Mouse (Mus musculus) heart, postnatal 14 days (tissue): Measurements from ENCODE around the gene Actr1a. TPM values are rescaled to one million over a fixed set of nuclear protein-coding genes. Genes with fewer than 3 reads are reported as not detected.

Experiments used
- DNase-seq, 2 experiments: peaks; one replicate each; pipeline ENCODE4 v3.0.0; 2021 to 2022
- intact Hi-C: fragments of 180-260 bp; cut with DNase I; formaldehyde crosslinking; loops from one replicate; pipeline ENCODE4 v1.15.1; 2025
- total RNA-seq, 2 experiments: library from RNA; stranded (reverse); gene quantifications; 2 replicates each; pipeline ENCODE4 v1.2.3; 2021

The Actr1a gene
- total RNA-seq, 2 experiments from 2014 or later, result 104 to 108 TPM

DNA sequence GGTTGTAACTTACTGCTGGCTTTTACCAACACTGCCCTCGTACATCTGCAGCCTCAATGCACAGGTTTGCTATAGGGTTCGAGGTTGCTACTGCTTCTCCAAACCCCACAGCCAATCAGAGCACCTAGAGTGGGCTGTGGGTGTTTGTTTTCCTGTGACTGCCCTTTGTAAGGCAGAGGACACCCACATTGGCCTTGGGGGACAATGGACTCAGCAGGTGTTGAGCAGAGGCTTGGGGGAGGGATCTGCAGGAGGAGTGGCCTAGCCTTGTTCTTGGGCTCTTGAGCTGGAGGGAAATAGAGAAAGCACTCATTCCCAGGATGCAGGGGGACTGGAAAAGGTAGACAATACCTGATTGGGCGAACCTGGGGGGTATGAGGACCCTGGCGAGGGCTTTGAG lies 37.2 kb downstream of the Actr1a start:
- DNase-seq, result no peak

DNA sequence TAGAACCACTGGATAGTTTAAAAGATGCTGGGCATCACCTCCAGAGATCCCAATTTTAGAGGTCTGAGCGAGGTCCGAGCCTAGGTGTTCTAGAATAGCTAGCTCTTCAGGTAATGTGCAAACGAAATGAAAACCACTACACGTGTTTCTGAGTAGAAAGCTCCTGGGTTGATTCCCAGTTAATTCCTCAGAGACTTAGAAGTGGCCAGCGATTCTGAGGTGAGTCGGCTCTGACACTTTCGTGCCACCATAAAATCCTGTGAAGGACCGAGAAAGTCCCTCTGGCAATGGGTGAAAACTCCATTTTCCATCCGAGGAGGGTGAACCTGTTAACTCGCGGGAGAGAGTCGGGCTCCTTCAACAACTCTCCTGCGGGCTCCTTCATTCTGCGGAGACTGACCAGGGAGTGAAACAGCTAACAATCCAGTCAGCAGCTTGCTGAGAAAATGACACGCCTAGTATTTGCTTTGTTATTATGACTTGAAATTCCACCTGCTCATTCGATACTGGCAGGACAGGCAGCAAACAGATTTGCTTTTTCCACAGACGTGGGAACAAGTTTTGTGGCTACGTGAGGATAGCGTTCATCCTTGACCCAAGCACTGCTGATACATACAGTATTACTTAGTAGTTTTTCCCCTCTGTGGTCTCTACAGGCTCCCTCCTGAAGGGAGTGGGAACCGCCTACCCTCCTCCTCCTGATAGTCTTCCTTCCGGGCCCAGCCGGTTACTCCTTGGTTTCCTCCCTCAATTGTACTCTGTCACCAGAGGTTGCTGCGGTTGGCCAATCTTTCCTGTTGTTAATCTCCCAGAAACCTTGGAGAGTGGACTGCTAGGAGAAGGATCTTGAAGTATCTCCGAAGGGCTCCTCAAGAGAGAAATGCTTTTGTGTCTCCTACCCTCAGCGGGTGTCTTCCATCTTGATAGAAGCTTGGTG lies 37.9 kb downstream of the Actr1a start:
- peak in 1 of 2 experiments; percentile 45 for DNase-seq
- intact Hi-C loops, result no loop called here

More for the DNA sequence above, 37.2 kb downstream of the Actr1a start:
- intact Hi-C loops, result no loop called here

DNA sequence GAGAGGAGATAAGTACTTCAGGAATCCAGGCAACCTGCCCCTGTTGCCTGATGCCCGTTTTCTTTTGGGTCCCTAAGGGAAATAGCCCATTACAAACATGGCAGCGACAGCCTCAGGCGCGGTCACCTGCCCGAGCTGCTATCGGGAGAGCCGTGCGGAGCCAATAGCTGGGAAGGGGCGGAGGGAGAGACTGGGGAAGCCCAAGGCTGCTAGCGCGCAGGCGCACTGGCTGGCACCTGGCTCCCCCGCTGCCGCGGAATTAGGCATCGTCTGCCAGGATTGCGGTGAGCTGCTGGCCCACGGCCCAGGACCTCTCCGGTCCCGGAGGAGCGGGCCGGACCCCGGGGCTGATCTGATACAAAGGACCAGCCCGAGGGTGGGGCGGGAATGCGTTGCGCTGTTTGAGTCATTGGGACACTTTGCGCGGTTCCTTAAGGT lies 38.8 kb downstream of the Actr1a start:
- intact Hi-C loops, result no loop called here
- peak; percentile 82 to 89 for DNase-seq

DNA sequence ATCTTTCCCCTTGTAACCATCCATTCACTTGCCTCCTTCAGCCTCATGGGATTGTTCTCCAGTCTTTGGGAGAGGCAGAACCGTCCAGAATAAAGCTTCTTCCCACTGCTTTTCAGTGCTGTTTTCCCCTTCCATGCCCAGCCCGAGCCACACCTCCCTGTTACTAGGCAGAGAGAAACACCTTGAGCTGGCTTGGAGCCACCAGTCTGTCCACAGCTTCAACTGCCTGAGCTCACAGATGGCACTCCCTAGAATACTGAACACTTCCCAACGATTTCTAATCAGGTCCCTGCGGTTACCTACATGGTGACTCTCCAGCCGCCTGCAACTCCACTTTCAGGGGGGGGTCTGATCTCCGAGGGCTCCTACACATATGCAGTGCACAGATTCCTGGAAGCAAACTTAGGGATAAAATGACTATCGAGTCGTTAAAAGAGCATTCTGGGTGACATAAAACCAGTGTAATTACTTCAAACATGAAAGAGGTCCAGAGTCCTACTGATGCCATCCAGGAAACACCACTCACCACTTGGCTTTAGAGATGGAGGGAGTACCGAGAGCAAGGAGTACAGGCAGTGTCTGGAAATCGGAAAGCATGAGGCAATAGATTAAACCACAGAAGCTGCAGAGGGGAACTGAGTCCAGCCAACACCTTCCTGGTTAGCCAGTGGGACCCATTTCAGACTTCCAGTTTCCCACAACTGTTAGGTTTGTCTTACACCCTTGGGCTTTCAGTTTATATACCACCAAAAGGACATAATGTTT lies 45.2 kb downstream of the Actr1a start, which contains the start of gene 2310034G01Rik:
Gene 2310034G01Rik, minus strand, starts transcription at position 135 of the 765 bp plus-strand sequence.
- DNase-seq, result no peak
- intact Hi-C loops, result no loop called here

DNA sequence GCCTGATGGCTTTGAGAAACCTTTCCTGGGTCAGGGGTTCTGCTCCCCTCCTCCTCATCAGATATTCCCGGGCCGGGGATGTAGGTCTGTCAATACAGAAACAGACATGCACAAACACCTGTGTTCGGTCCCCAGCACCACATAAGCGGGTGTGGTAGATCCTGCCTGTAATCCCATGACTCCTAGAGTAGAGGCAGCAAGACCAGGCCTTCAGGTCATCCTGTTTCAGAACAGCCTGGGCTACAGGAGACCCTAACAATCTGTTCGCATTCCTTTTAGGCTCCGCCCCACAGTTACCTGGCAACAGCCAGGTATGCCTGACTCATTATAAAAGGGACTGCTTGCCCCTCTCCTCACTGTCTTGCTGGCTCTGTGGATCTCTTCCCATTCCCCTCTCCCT lies 46.0 kb downstream of the Actr1a start:
- intact Hi-C loops, result no loop called here

DNA sequence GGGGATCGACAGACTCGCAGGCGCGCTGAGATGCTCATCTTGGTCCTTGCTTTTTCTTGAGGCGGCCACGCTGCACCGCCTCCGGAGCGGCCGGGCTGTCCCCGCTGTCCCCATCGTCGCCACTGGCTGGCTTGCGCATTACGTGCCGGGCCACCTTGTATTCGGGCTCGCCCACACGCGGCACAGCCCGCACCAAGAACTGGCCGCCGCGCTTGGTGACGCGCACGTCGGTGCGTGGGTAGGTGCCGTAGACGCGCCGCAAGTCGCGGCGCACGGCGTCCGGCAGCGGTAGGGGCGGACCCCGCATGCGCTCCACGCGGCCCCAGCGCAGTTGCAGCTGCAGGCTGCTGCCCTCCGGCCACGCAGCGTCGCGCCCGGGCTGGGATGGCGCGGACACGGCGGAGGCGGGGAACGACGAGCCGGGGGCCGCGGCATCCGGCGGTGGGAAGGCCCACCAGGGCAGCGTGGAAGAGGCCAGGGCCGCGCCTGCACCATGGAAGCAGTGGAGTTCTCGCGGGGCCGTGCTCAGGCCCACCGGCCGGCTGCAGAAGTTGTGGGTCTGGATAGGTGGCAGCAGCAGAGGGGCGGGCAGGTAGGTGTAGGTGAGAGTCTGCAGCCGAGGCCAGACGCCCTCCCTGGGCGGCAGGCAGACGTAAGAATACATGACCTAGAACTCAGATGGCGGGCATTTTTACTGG lies 46.6 kb downstream of the Actr1a start:
- intact Hi-C loops, result no loop called here
- peak; percentile 84 to 87 for DNase-seq

More for the DNA sequence above, 46.0 kb downstream of the Actr1a start:
- no peak for DNase-seq

DNA sequence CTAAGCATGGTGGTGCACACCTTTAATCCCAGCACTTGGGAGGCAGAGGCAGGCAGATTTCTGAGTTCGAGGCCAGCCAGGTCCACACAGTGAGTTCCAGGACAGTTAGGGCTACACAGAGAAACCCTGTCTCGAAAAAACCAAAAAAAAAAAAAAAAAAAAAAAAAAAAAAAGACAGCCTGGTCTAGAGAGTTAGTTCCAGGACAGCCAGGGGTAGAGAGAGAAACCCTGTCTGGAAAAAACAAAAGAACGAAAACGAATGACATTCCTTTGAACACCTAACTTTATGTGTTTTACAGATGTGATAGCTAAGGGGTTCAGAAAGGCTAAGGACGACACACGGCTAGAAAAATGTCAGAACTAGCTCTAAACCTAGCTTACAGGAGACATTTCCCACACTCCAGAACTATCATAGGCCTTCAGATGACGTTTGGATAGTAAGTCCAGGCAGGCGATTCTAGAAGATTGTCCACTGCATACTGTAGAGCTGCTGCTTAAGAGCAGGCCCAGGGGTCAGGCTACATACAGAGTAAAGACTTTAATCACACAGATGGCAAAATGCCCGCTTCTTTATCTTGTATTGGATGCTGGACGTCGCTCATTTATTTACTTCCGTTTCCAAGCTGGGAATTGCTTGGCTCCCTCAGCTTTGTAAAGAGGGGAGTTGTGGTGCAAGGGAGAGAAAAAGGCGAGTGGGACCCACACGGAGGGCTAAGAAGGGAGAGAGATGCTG lies 47.4 kb downstream of the Actr1a start:
- DNase-seq, result no peak
- intact Hi-C loops, result no loop called here

DNA sequence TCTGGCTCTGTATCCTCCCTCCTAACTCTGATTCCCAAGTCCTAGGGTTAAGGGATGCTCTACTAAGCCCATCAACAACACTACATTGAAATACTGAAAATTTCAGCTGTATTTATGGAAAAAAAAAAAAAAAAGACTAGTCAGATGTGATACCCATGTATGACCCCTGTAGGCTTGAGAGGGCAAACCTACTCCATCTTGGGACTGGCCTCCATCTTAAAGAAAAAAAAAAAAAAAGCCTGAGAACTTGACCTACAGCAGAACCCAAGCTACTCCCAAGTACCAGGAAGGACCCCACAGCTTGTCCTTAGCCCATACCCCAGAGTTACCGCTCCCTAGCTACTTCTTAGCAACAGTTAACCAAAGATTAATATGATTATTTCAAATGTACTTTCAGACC lies 48.4 kb downstream of the Actr1a start:
- DNase-seq, result no peak

DNA sequence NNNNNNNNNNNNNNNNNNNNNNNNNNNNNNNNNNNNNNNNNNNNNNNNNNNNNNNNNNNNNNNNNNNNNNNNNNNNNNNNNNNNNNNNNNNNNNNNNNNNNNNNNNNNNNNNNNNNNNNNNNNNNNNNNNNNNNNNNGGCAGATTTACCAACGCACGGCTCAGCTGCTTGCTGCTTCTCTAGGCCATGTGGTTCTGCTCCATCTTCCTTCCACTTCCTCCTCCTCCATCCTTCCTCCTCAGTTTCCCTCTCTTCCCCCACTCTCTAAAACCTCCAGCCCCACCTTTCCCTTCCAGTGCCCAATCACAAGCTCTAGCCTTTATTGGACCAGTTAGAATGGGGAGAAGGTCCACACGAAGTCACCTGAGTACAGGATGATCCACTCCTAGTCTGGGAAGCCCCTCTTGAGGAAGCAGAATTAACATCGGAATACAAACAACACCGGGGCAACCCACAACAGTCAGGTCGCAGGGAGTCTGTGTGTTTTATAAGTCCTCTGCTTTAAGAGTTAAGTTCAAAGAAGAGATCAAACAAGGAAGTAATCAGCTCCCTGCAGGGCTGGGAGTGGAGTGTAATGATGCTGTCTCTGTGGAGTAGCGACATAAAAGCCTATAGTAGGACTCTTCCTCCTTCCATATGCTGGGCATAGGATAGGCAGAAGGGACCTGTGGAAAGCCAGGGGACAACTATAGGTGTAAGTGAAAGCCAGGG lies 50.7 kb downstream of the Actr1a start:
- DNase-seq, result no peak
- intact Hi-C loops, result no loop called here

More for the DNA sequence above, 48.4 kb downstream of the Actr1a start:
- intact Hi-C loops, result no loop called here

DNA sequence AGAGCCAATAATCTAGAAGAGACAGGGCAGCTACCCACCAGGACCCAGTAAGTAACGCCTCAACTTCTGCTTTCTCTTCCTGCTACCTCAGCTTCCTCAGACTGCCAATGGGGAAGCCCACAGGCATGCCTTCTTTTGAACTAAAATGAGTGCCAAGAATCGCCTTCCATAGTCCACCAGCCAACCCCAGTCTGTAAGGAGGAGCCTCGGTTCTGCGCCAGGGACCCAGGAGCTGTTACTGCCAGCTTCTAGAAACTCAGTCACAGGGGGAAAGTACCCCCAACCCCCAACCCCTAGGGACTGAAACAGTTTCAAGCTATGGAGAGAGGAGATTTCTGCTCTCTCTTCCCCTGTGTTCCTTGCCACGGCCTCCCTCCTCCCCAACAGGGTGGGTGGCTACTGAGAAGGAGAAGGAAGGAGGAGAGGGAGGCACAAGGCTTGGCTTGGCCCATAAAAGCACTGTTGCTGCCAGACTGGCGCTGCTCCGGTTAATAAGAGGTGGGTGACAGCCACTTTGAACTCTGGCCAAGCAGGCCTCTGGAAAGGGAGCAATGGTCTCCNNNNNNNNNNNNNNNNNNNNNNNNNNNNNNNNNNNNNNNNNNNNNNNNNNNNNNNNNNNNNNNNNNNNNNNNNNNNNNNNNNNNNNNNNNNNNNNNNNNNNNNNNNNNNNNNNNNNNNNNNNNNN lies 56.1 kb downstream of the Actr1a start:
- DNase-seq, result peak; percentile 69 to 74
- intact Hi-C loops, result loop anchor here (1.0 to 5.0 kb wide), 3 partner anchors 15 to 108 kb away; no protein-coding TSS in a partner anchor

DNA sequence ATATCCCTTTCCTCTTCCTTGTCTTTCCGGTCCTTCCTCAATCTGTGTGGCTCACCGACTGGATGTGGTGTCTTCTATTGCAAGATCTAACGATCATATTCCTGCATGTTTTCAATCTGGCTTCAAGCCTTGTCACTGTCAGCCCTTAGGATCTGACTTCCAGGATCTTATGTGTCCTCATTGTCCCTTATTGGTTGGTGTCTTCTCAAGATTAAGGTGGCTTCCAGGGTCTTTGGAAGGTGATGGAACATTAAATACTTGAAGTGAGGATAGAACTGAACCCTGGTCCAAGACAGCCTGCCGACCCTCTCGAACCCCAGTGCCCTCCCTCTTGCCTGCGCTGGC lies 56.6 kb downstream of the Actr1a start:
- intact Hi-C loops, result loop anchor here (1.0 to 5.0 kb wide), 3 partner anchors 16 to 108 kb away; no protein-coding TSS in a partner anchor

DNA sequence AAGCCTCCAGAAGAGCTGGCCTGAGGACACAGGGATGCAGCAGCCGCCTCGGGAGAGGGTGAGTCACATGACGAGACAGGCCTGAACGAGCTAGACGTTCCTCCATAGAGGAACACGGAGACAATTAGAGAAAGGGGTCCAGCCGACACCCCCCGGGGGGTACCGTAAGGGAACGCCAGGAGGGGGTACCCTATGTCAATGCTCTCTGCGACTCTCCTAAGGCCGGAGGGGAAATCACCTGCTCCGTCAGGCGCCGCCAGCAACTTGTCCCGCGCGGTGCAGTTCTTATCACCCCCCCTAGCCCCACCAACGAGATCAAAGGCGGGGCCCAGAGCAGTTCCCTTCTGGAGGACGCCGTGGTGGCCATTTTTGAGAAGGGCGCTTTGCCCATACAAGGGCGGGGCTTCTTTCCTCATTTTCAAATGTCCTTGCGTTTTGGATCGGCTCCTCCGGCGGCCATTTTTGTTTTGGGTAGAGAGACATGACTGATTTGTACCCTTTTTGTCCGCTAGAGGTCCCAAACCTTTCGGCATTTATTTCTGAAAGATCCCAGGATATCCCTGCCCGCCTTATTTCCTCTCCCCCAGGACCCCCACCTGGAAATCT lies 57.1 kb downstream of the Actr1a start, which contains the start of gene Cuedc2:
Gene Cuedc2, minus strand, starts transcription at position 372 of the 606 bp plus-strand sequence.
- peak; percentile 98 to 99 for DNase-seq
- intact Hi-C loops, result loop anchor here (2.0 to 5.0 kb wide), 2 partner anchors 16 to 109 kb away; no protein-coding TSS in a partner anchor

More for the DNA sequence above, 56.6 kb downstream of the Actr1a start:
- no peak for DNase-seq

DNA sequence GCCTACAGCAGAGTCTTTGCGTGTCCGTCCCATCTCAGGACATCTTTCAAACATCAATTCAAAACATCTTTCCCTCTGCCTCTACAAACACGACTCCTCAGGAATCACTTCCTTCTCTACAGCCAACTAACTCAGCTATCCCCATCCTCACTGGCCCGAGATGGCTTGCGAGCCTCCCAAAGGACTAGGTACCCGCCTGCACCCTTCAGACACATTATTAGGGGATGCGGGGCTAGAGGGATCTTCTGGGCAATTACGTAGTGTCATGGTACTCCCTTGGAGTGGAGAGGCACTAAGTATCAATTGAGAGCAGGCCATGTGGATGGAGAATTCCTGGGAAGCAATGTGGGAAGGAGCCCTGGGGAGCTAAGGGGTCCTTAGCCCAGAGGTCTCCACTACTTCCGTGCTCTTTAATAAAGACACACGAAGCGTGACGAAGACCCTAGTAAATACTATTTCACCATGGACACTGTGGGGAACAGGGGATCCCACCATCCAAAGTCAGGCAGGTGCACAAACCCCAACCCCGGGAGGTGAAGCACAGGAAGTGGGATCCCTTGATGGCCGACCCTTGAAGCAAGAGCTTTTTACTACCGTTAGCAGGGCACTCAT lies 57.7 kb downstream of the Actr1a start:
- intact Hi-C loops, result loop anchor here (2.0 to 5.0 kb wide), 2 partner anchors 17 to 109 kb away; no protein-coding TSS in a partner anchor
- DNase-seq, result no peak

DNA sequence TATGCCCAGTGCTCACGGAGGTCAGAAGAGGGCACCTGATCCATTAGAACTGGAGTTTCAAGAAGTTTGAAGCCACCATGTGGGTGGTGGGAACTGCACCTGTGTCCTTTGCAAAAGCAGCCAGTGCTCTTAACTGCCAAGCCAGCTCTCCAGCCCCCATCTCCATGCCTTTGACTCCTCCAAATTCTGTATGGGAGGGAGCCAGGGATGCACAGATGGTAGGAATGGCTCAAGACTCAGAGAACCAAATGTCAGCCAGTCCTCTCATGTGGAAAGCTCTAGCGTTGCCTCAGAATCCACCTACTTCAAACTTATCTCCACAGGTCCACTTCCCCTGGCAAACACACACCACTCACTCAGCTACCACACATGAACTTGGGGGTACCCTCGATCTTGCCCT lies 61.6 kb downstream of the Actr1a start:
- intact Hi-C loops, result no loop called here

DNA sequence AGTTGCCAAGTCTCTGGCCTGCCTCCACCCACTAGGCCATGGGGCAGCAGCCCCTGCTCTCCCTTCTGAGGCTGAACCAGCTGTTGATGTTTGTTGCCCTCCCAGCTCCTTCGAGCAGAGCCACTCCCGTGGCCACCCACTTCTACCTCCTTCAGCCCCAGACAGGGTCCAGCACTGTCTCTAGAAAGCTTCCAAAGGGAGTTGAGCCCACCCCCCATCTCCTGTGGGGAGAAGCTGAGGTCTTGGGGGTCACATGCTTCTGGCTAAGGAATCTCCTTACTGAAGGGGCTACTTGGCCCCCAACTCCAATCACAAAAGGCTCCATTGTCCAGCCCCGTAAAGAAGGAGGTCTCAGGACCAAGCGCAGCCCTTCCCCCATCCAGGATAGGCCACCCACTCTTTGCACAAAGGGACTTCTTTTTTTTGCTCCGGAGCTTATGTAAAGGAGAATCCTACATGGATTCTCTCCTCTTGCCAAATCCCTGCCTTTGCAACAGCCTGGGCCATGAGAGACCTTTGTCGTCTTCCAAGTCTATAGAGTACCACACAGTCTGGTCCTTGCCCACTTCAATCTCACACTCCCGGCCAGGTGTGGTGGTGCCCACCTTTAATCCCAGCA lies 62.7 kb downstream of the Actr1a start:
- intact Hi-C loops, result no loop called here

More for the DNA sequence above, 61.6 kb downstream of the Actr1a start:
- no peak for DNase-seq

DNA sequence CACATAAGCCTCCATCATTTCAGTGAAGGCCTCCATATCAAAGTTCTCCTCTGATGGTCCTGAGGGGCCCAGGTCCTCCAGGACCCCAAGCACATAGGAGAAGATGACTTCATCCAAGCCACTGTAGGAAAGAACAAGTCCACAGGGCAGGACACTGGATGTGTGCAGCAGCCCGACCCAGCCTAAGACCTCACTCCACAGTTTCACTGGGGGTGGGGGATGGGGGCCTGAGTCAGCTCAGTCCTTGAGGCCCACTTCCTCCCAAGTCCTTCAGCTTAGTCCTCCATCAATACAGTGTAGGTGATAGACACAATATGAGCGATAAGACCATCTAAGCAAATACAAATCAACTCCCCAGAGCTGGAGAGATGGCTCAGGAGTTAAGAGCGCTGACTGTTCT lies 63.6 kb downstream of the Actr1a start:
- DNase-seq, result no peak
- intact Hi-C loops, result no loop called here

More for the DNA sequence above, 62.7 kb downstream of the Actr1a start:
- DNase-seq, result no peak

DNA sequence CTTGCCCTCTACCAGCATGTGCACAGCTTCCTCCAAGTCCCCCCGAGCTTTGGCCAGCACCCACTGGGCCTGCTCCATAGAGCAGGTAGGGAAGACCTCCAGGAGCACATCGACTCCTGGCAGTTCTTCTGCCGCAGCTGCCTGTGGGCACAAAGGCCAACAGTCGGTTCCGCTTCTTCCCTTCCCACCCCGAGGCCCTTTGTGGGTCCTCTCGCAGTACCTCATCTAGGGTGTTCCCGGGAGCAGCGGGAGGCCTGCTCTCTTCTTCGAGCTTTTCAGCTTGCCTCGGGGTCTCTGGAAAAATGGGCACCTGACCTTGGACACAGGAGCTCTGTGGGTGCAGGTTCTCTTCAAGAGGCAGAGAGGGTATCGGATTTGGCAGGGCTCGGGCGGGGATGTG lies 64.2 kb downstream of the Actr1a start:
- intact Hi-C loops, result no loop called here

More for the DNA sequence above, 64.2 kb downstream of the Actr1a start:
- DNase-seq, result no peak
